Mouse (Mus musculus) ES-E14 (cell line): ENCODE measurements around the gene Traf3ip2. TPM values are rescaled to one million over a fixed set of nuclear protein-coding genes. Genes with fewer than 3 reads are reported as not detected.

Source experiments
- DNase-seq: peaks from one replicate; pipeline ENCODE4 v3.0.0-alpha.2; 2013; ENCODE audit warnings: low read depth, low spot score
- H3K27ac ChIP-seq: 2 replicates; pipeline ENCODE4 v1.5.1; 2012; ENCODE audit warnings: low read depth, mild to moderate bottlenecking, low read length, moderate library complexity, mixed read lengths; ENCODE audit not compliant: poor library complexity, insufficient read depth, severe bottlenecking
- H3K36me3 ChIP-seq: 2 replicates; pipeline ENCODE4 v1.6.1; 2012; ENCODE audit warnings: mild to moderate bottlenecking, low read length, moderate library complexity, mixed read lengths; ENCODE audit not compliant: control insufficient read depth, poor library complexity, insufficient read depth, severe bottlenecking
- H3K4me1 ChIP-seq, 2 experiments: fragments of 150-350 bp in 1 of 2; sonication (generic) in 1 of 2; 2 replicates each; pipeline ENCODE4 v1.6.1; 2012; ENCODE audit warnings: low read length in 2 of 2, mild to moderate bottlenecking in 1 of 2, mixed read lengths in 1 of 2; ENCODE audit not compliant: control insufficient read depth in 2 of 2, insufficient read depth in 2 of 2, poor library complexity in 1 of 2
- H3K4me3 ChIP-seq, 2 experiments: fragments of 150-350 bp in 1 of 2; sonication (generic) in 1 of 2; 2 replicates each; pipeline ENCODE4 v1.5.1; 2012; ENCODE audit warnings: low read length in 2 of 2, low read depth in 1 of 2, mild to moderate bottlenecking in 1 of 2, mixed read lengths in 1 of 2; ENCODE audit not compliant: insufficient read depth in 1 of 2, poor library complexity in 1 of 2, severe bottlenecking in 1 of 2
- H3K9ac ChIP-seq: 2 replicates; pipeline ENCODE4 v1.6.1; 2012; ENCODE audit warnings: low read depth, mild to moderate bottlenecking, low read length, mixed read lengths; ENCODE audit not compliant: poor library complexity, insufficient read depth, severe bottlenecking
- H3K9me3 ChIP-seq: fragments of 150-350 bp; sonication (generic); 2 replicates; pipeline ENCODE4 v1.6.1; 2012; ENCODE audit warnings: low read depth, mild to moderate bottlenecking, low read length; ENCODE audit not compliant: control insufficient read depth, insufficient read depth
- CHD2 ChIP-seq: IDR thresholded peaks from 2 replicates; pipeline ENCODE4 v1.6.1; 2014; ENCODE audit warnings: mild to moderate bottlenecking, low read depth, low read length, inconsistent platforms
- HCFC1 ChIP-seq: IDR thresholded peaks from 2 replicates; pipeline ENCODE4 v1.6.1; 2012; ENCODE audit warnings: low read length, inconsistent platforms, borderline replicate concordance; ENCODE audit not compliant: insufficient read depth
- MAFK ChIP-seq: IDR thresholded peaks from 2 replicates; pipeline ENCODE4 v1.6.1; 2014; ENCODE audit warnings: mild to moderate bottlenecking, low read depth, low read length, inconsistent platforms; ENCODE audit not compliant: insufficient read depth
- ZC3H11A ChIP-seq: IDR thresholded peaks from 2 replicates; pipeline ENCODE4 v1.6.1; 2012; ENCODE audit warnings: low read depth, mild to moderate bottlenecking, inconsistent platforms, low read length, borderline replicate concordance
- ZNF384 ChIP-seq: IDR thresholded peaks from 2 replicates; pipeline ENCODE4 v1.6.1; 2012; ENCODE audit warnings: low read depth, low read length, inconsistent platforms
- in situ Hi-C, 2 experiments: fragments of 600-800 bp; cut with MboI; formaldehyde crosslinking; loops; one replicate each; pipeline ENCODE4 v1.15.1; 2025; ENCODE audit warnings: low sequenced_read_pairs in 2 of 2, inconsistent platforms in 1 of 2; ENCODE audit not compliant: unreplicated experiment in 2 of 2
- total RNA-seq: library from RNA; depleted of rRNA; stranded (reverse); fragments of 300-350 nt; gene quantifications from 2 replicates; pipeline ENCODE4 v1.2.3, GENCODE M21; 2012

Traf3ip2 gene
- total RNA-seq, 1 experiment = 9.2 TPM

- no peak for TF ChIP-seq CHD2
- TF ChIP-seq MAFK = no peak
- TF ChIP-seq ZNF384 = no peak
- TF ChIP-seq ZC3H11A = no peak
- no peak for TF ChIP-seq HCFC1
- H3K4me1 ChIP-seq = peaks cover 10 to 12% of the 10 kb centered on the region in 2 experiments; a peak in 2 of 4 replicates
- in situ Hi-C loops = no loop called here
- no peak for DNase-seq
- no peak overlapping the region for H3K9ac ChIP-seq
- no peak overlapping the region for H3K27ac ChIP-seq
- no peaks in the 10 kb centered on the region for H3K9me3 ChIP-seq
- no peak overlapping the region for H3K4me3 ChIP-seq
- H3K36me3 ChIP-seq = no peaks in the 10 kb centered on the region; the same call in 1 of the 2 replicates
Observed at GRCm38 (mm10) chr10:39611234-39611633, 1.5 kb upstream of the Traf3ip2 start.

GRCm38 (mm10) chr10:39612131-39612530, 603 bp upstream of the Traf3ip2 start:
- H3K27ac ChIP-seq = no peak overlapping the region
- H3K9me3 ChIP-seq = no peaks in the 10 kb centered on the region
- in situ Hi-C loops = no loop called here
- H3K4me1 ChIP-seq = peaks cover 13 to 15% of the 10 kb centered on the region in 2 experiments; a peak in 3 of 4 replicates
- DNase-seq = no peak
- H3K4me3 ChIP-seq = no peak overlapping the region
- H3K9ac ChIP-seq = no peak overlapping the region
- H3K36me3 ChIP-seq = peaks cover 2% of the 10 kb centered on the region; the same call in 1 of the 2 replicates
- no peak for TF ChIP-seq HCFC1

- Histone ChIP-seq H3K9me3 (no peaks in the 10 kb centered on the region), H3K36me3 (peaks cover 5% of the 10 kb centered on the region; the same call in 1 of the 2 replicates), H3K4me3 (peak overlapping the region; percentile 64 to 77), H3K4me1 (peaks cover 19 to 21% of the 10 kb centered on the region in 2 experiments), H3K9ac (peak overlapping the region; percentile 72), H3K27ac (peak overlapping the region; percentile 74)
- TF ChIP-seq CHD2 = no peak
- no peak for TF ChIP-seq ZC3H11A
- no peak for TF ChIP-seq ZNF384
- TF ChIP-seq HCFC1 = no peak; the same call in 1 of the 2 replicates
- TF ChIP-seq MAFK = no peak
- DNase-seq = no peak
- in situ Hi-C loops = no loop called here
Observed at GRCm38 (mm10) chr10:39612989-39613831, 476 bp downstream of the Traf3ip2 start.

GRCm38 (mm10) chr10:39613973-39614372, 1.2 kb downstream of the Traf3ip2 start:
- in situ Hi-C loops = no loop called here
- no peaks in the 10 kb centered on the region for H3K9me3 ChIP-seq
- peaks cover 5% of the 10 kb centered on the region; the same call in 1 of the 2 replicates for H3K36me3 ChIP-seq
- H3K4me1 ChIP-seq = peaks cover 20 to 21% of the 10 kb centered on the region in 2 experiments
- H3K9ac ChIP-seq = peak overlapping the region; percentile 6; the same call in 1 of the 2 replicates
- DNase-seq = no peak
- H3K27ac ChIP-seq = no peak overlapping the region
- no peak for TF ChIP-seq ZNF384
- no peak for TF ChIP-seq CHD2
- no peak for TF ChIP-seq MAFK
- H3K4me3 ChIP-seq = peak overlapping the region in 1 of 2 experiments; percentile 64; a peak in 2 of 4 replicates
